In the genomic region with DNA sequence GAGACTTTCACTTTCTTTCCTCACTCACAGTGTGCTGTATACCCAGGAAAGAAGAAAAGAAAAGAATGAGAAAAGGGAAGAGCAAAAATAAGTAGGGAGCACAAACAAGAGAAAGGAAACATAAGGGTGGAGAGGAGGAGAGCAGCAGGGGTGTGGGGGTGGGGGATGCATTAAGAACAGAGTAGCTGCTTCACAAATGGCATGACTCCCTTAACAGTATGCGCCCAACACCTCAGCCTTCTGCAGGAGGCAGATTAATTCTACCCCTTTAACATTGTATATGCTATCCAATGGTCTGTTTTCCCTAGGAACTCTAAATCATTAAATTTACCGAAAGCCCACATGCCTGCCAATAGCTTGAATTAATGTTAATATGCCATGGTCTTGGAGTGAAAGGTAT, we compare ENCODE assay signal across 16 mouse cellular contexts.
DNase-seq lines count a peak whose midpoint lies in the region; ATAC-seq and TF ChIP-seq lines count a peak whose summit lies in the region.
"Had no signal": no experiment of that assay in that cellular context is flagged by ENCODE, and none has a peak within 500 bp of the region (broad histone marks: within the 10 kb centered on the region; RNA-seq: fewer than 3 reads in every experiment).

No protein-coding gene starts in this region.

- peak; percentile 22 for DNase-seq in brain, adult 2 months (ENCODE audit: low read depth, low spot score)
- DNase-seq in brain, embryonic 14.5 days (ENCODE audit: low read depth) = peak; percentile 2
- DNase-seq: adrenal gland, adult 2 months; adrenal gland, postnatal 10 days; adrenal gland, postnatal 25 days; cerebellum, adult 11-12 months; cerebellum, adult 2 months; cerebellum, adult 9-10 months; cerebellum, postnatal 10 days; cerebellum, postnatal 25 days; forebrain, postnatal 0 days had no signal

- H3K9me3 ChIP-seq in forebrain, embryonic 16.5 days (ENCODE audit: control insufficient read depth, low read length) = no peaks in the 10 kb centered on the region
- H3K9me3 ChIP-seq in forebrain, embryonic 12.5 days = no peaks in the 10 kb centered on the region
- H3K9me3 ChIP-seq: embryonic facial prominence, embryonic 10.5 days; embryonic facial prominence, embryonic 12.5 days had no signal

- no peak for TF ChIP-seq CTCF in brain, embryonic 14.5 days (IDR thresholded peaks at IDR 0.05; ENCODE audit: borderline replicate concordance, extremely low read depth, insufficient read depth, insufficient read length)

- no peak overlapping the region for H3K9ac ChIP-seq in forebrain, embryonic 16.5 days (replicated peaks; ENCODE audit: low read depth, low read length)
- H3K9ac ChIP-seq in forebrain, embryonic 12.5 days = no peak overlapping the region
- H3K9ac ChIP-seq: embryonic facial prominence, embryonic 12.5 days; forebrain, postnatal 0 days had no signal

- ATAC-seq in forebrain, embryonic 16.5 days = peak; percentile 57
- ATAC-seq in forebrain, embryonic 12.5 days (ENCODE audit: low FRiP score) = no peak
- no peak for ATAC-seq in monocyte, adult 5-6 weeks (replicated peaks; ENCODE audit: insufficient number of reproducible peaks, low FRiP score, low TSS enrichment, poor library complexity, severe bottlenecking)
- ATAC-seq: forebrain, postnatal 0 days had no signal

- WGBS in forebrain, embryonic 16.5 days = 71% methylated on average over 2 of the region's 2 CpGs
- WGBS in forebrain, embryonic 12.5 days = 65% methylated on average over 2 of the region's 2 CpGs

- TF ChIP-seq POLR2A in brain, embryonic 14.5 days (IDR thresholded peaks at IDR 0.05; ENCODE audit: borderline replicate concordance, extremely low read depth, insufficient read depth, insufficient read length, poor library complexity, severe bottlenecking) = no peak

- H3K36me3 ChIP-seq in forebrain, embryonic 16.5 days (ENCODE audit: control insufficient read depth, insufficient read depth) = no peaks in the 10 kb centered on the region
- H3K36me3 ChIP-seq in forebrain, embryonic 12.5 days (replicated peaks) = no peaks in the 10 kb centered on the region
- H3K36me3 ChIP-seq: embryonic facial prominence, embryonic 10.5 days; embryonic facial prominence, embryonic 12.5 days had no signal

- no peak overlapping the region for H3K4me3 ChIP-seq in forebrain, embryonic 16.5 days (replicated peaks; ENCODE audit: low read length)
- no peak overlapping the region for H3K4me3 ChIP-seq in forebrain, embryonic 12.5 days (replicated peaks)
- H3K4me3 ChIP-seq: embryonic facial prominence, embryonic 10.5 days; embryonic facial prominence, embryonic 12.5 days had no signal

- H3K4me1 ChIP-seq in forebrain, embryonic 16.5 days (replicated peaks; ENCODE audit: control insufficient read depth, insufficient read depth, low read length) = no peaks in the 10 kb centered on the region
- H3K4me1 ChIP-seq in forebrain, embryonic 12.5 days = no peaks in the 10 kb centered on the region
- H3K4me1 ChIP-seq: embryonic facial prominence, embryonic 10.5 days; embryonic facial prominence, embryonic 12.5 days had no signal

- no peaks in the 10 kb centered on the region for H3K27me3 ChIP-seq in forebrain, embryonic 16.5 days (replicated peaks; ENCODE audit: control insufficient read depth, insufficient read depth, low read length)
- peaks cover 48% of the 10 kb centered on the region for H3K27me3 ChIP-seq in forebrain, embryonic 12.5 days

- H3K4me2 ChIP-seq in forebrain, embryonic 16.5 days (ENCODE audit: low read length) = no peak overlapping the region
- H3K4me2 ChIP-seq in forebrain, embryonic 12.5 days = no peak overlapping the region
- H3K4me2 ChIP-seq: embryonic facial prominence, embryonic 12.5 days had no signal

- no peak overlapping the region for H3K27ac ChIP-seq in forebrain, embryonic 16.5 days (ENCODE audit: low read length)
- H3K27ac ChIP-seq in forebrain, embryonic 12.5 days = no peak overlapping the region
- H3K27ac ChIP-seq: embryonic facial prominence, embryonic 10.5 days; embryonic facial prominence, embryonic 12.5 days had no signal
